In the genomic region with DNA sequence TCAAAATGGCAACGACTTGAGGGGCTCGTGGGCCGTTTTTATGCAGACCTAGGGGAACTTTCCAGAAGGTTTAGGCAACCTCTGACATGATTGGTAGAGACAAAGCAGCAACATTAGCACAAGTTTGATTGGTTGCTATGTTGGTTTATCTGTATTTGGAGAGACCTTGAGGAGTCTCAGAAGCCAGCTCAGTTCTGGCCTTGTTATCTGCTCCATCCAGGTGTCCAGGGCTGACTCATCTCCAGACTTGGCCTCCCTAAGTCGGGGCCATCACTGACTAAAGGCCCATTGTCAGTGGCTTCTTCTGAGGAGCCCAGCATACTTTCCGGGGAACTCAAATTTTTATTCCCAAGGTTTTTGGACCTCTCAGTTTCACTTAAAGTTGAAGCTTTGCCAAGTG, we compare ENCODE assay signal across 18 mouse cellular contexts. TPM values are rescaled to one million over a fixed set of nuclear protein-coding genes. Genes with fewer than 3 reads are reported as not detected.
DNase-seq lines count a peak whose midpoint lies in the region; ATAC-seq and TF ChIP-seq lines count a peak whose summit lies in the region.
"Had no signal": no experiment of that assay in that cellular context is flagged by ENCODE, and none has a peak within 500 bp of the region (broad histone marks: within the 10 kb centered on the region; RNA-seq: fewer than 3 reads in every experiment).

No protein-coding gene starts in this region.

- H3K9ac ChIP-seq in CH12.LX (ENCODE audit: insufficient read depth, low read depth), result no peak overlapping the region
- H3K9ac ChIP-seq in liver, embryonic 16.5 days (ENCODE audit: low read depth, low read length), result peak overlapping the region; percentile 33; the same call in 1 of the 2 replicates
- no peak overlapping the region for H3K9ac ChIP-seq in kidney, embryonic 15.5 days
- H3K9ac ChIP-seq: embryonic facial prominence, embryonic 13.5 days; forebrain, embryonic 13.5 days; neural tube, embryonic 12.5 days had no signal

- dilution Hi-C loops in CH12.LX (cut with MboI; ENCODE audit: extremely low pct_ligation_motif_present, extremely low pct_unique_long_range_greater_than_20kb, low sequenced_read_pairs), result no loop called here

- ATAC-seq in liver, embryonic 16.5 days (ENCODE audit: low read depth), result peak; percentile 99
- ATAC-seq in kidney, embryonic 15.5 days (replicated peaks; ENCODE audit: low FRiP score), result no peak; the same call in 1 of the 2 replicates
- ATAC-seq: forebrain, embryonic 13.5 days; hindbrain, embryonic 16.5 days; lung, postnatal 0 days had no signal

- intact Hi-C loops in heart, postnatal 14 days (cut with DNase I), result no loop called here

- H3K4me3 ChIP-seq in heart, embryonic 10.5 days, result no peak overlapping the region
- H3K4me3 ChIP-seq in CH12.LX (replicated peaks in 1 of 3; ENCODE audit: low read depth in 2 of 3, low read length in 2 of 3, poor library complexity in 1 of 3), result no peak overlapping the region
- peak overlapping the region; percentile 33 for H3K4me3 ChIP-seq in erythroblast, embryonic 14.5 days (replicated peaks)
- H3K4me3 ChIP-seq in liver, embryonic 16.5 days (ENCODE audit: low read depth, low read length), result peak overlapping the region; percentile 27; the same call in 1 of the 2 replicates
- no peak overlapping the region for H3K4me3 ChIP-seq in kidney, embryonic 15.5 days (replicated peaks)
- H3K4me3 ChIP-seq: embryonic facial prominence, embryonic 13.5 days; forebrain, embryonic 13.5 days; neural tube, embryonic 12.5 days had no signal

- peak; percentile 82 for DNase-seq in heart, embryonic 10.5 days (ENCODE audit: low spot score)
- DNase-seq in heart, postnatal 14 days, result no peak
- no peak for DNase-seq in CH12.LX (ENCODE audit: extremely low read depth)
- no peak for DNase-seq in layer of hippocampus, postnatal 10 days (ENCODE audit: low spot score in 2 of 2)
- DNase-seq in lung, postnatal 36 days, result no peak
- DNase-seq: adrenal gland, postnatal 10 days; B cell, adult 2 months; kidney, adult 9 months; right cerebral cortex, postnatal 4 days; thymus, postnatal 4 days had no signal

- TF ChIP-seq EP300 in CH12.LX (IDR thresholded peaks at IDR 0.05; ENCODE audit: low read length), result no peak

- H3K4me1 ChIP-seq in heart, embryonic 10.5 days, result 0 out of 2 replicates have a peak, but pooled peaks cover 4% of the 10 kb centered on the region
- peaks cover 7 to 30% of the 10 kb centered on the region in 2 experiments; a peak in 3 of 4 replicates for H3K4me1 ChIP-seq in CH12.LX (ENCODE audit: control insufficient read depth in 1 of 2, insufficient read depth in 2 of 2)
- H3K4me1 ChIP-seq in erythroblast, embryonic 14.5 days (ENCODE audit: control insufficient read depth), result peaks cover 55% of the 10 kb centered on the region
- H3K4me1 ChIP-seq in liver, embryonic 16.5 days (ENCODE audit: control insufficient read depth, low read depth, low read length), result peaks cover 36% of the 10 kb centered on the region
- no peaks in the 10 kb centered on the region for H3K4me1 ChIP-seq in kidney, embryonic 15.5 days
- H3K4me1 ChIP-seq: embryonic facial prominence, embryonic 13.5 days; forebrain, embryonic 13.5 days; neural tube, embryonic 12.5 days had no signal

- WGBS in heart, embryonic 10.5 days, result 82% methylated on average over 5 of the region's 5 CpGs
- 31% methylated on average over 5 of the region's 5 CpGs for WGBS in liver, embryonic 16.5 days (ENCODE audit: insufficient replicate concordance)
- WGBS in kidney, embryonic 15.5 days, result 79% methylated on average over 5 of the region's 5 CpGs

- H3K9me3 ChIP-seq in heart, embryonic 10.5 days, result no peaks in the 10 kb centered on the region
- no peaks in the 10 kb centered on the region for H3K9me3 ChIP-seq in CH12.LX (replicated peaks; ENCODE audit: low read length)
- no peaks in the 10 kb centered on the region for H3K9me3 ChIP-seq in erythroblast, embryonic 14.5 days (ENCODE audit: control insufficient read depth, low read length)
- no peaks in the 10 kb centered on the region for H3K9me3 ChIP-seq in liver, embryonic 16.5 days (replicated peaks; ENCODE audit: control insufficient read depth, low read length)
- no peaks in the 10 kb centered on the region for H3K9me3 ChIP-seq in kidney, embryonic 15.5 days (replicated peaks)
- H3K9me3 ChIP-seq: embryonic facial prominence, embryonic 13.5 days; forebrain, embryonic 13.5 days; neural tube, embryonic 12.5 days had no signal

- in situ Hi-C loops in CH12.LX (cut with MboI; ENCODE audit: low pct_ligation_motif_present, low pct_unique_long_range_greater_than_20kb, low sequenced_read_pairs), result no loop called here

- H3K36me3 ChIP-seq in heart, embryonic 10.5 days, result no peaks in the 10 kb centered on the region
- no peaks in the 10 kb centered on the region for H3K36me3 ChIP-seq in CH12.LX (replicated peaks in 1 of 2; ENCODE audit: control insufficient read depth in 1 of 2, insufficient read depth in 1 of 2, low read length in 1 of 2)
- H3K36me3 ChIP-seq in erythroblast, embryonic 14.5 days (ENCODE audit: control insufficient read depth), result no peaks in the 10 kb centered on the region
- H3K36me3 ChIP-seq in liver, embryonic 16.5 days (ENCODE audit: control insufficient read depth, insufficient read depth), result no peaks in the 10 kb centered on the region
- H3K36me3 ChIP-seq in kidney, embryonic 15.5 days, result no peaks in the 10 kb centered on the region
- H3K36me3 ChIP-seq: embryonic facial prominence, embryonic 13.5 days; neural tube, embryonic 12.5 days had no signal

- H3K27me3 ChIP-seq in heart, embryonic 10.5 days (ENCODE audit: insufficient read depth, poor library complexity, severe bottlenecking), result no peaks in the 10 kb centered on the region
- no peaks in the 10 kb centered on the region for H3K27me3 ChIP-seq in CH12.LX (replicated peaks)
- peaks cover 8% of the 10 kb centered on the region for H3K27me3 ChIP-seq in erythroblast, embryonic 14.5 days (ENCODE audit: control insufficient read depth)
- H3K27me3 ChIP-seq in liver, embryonic 16.5 days (ENCODE audit: control insufficient read depth, insufficient read depth, low read depth, low read length), result no peaks in the 10 kb centered on the region
- H3K27me3 ChIP-seq in kidney, embryonic 15.5 days, result no peaks in the 10 kb centered on the region
- H3K27me3 ChIP-seq: embryonic facial prominence, embryonic 13.5 days; forebrain, embryonic 13.5 days; neural tube, embryonic 12.5 days had no signal

- no peaks in the 10 kb centered on the region for H3K79me2 ChIP-seq in CH12.LX (replicated peaks; ENCODE audit: control insufficient read depth, extremely low read depth, insufficient read depth, poor library complexity, severe bottlenecking)

- TF ChIP-seq POLR2A in CH12.LX (IDR thresholded peaks at IDR 0.05; ENCODE audit: low read depth, low read length), result no peak

- H3K4me2 ChIP-seq in CH12.LX (ENCODE audit: insufficient read depth, low read depth, poor library complexity, severe bottlenecking), result no peak overlapping the region
- H3K4me2 ChIP-seq in liver, embryonic 16.5 days (ENCODE audit: low read depth, low read length), result peak overlapping the region; percentile 63
- no peak overlapping the region for H3K4me2 ChIP-seq in kidney, embryonic 15.5 days
- H3K4me2 ChIP-seq: embryonic facial prominence, embryonic 13.5 days; forebrain, embryonic 13.5 days; neural tube, embryonic 12.5 days had no signal

- TF ChIP-seq RAD21 in CH12.LX (IDR thresholded peaks at IDR 0.05; ENCODE audit: low read depth, low read length), result no peak

- TF ChIP-seq CTCF in CH12.LX (conservative IDR thresholded peaks at IDR 0.05 in 1 of 2, IDR thresholded peaks at IDR 0.05 in 1 of 2; ENCODE audit: low read depth in 2 of 2, low read length in 2 of 2), result no peak

- H3K27ac ChIP-seq in heart, embryonic 10.5 days, result no peak overlapping the region
- no peak overlapping the region for H3K27ac ChIP-seq in CH12.LX (ENCODE audit: insufficient read depth, low read depth)
- peak overlapping the region; percentile 85 for H3K27ac ChIP-seq in liver, embryonic 16.5 days (ENCODE audit: low read length)
- no peak overlapping the region for H3K27ac ChIP-seq in kidney, embryonic 15.5 days
- H3K27ac ChIP-seq: embryonic facial prominence, embryonic 13.5 days; forebrain, embryonic 13.5 days; neural tube, embryonic 12.5 days had no signal

TF ChIP-seq in CH12.LX, 34 proteins besides CTCF, POLR2A, EP300 and RAD21 (continues in another document):
- TF ChIP-seq MAFK (IDR thresholded peaks at IDR 0.05; ENCODE audit: insufficient replicate concordance, low read length) (no peak), RCOR1 (conservative IDR thresholded peaks at IDR 0.05; ENCODE audit: low read depth, low read length) (no peak)

RNA-seq across cellular contexts. Expression of gene Gtf3c6, which starts 16.0 kb away (rescaled TPM):
- polyA plus RNA-seq in heart, embryonic 10.5 days (2016; fragmentation: Nextera tagmentation; extraction: Ambion mirVana), result 100 and 126 TPM in 2 replicates
- total RNA-seq in heart, postnatal 14 days (2021), result 10 to 100 TPM; 20.9 to 23.5 TPM
- 32.5 and 49.3 TPM in 2 replicates for total RNA-seq in CH12.LX (2012; rRNA removed)
- total RNA-seq in CH12.LX (2014; rRNA removed), result 30.8 and 32.7 TPM in 2 replicates
- 107 and 135 TPM in 2 replicates for polyA plus RNA-seq in CH12.LX (2012; ENCODE audit: insufficient read length, low read depth)
- 0.79 and 0.89 TPM in 2 replicates for polyA plus RNA-seq in erythroblast, embryonic 14.5 days (2012)
- polyA plus RNA-seq in liver, embryonic 16.5 days (2015; fragmentation: Nextera tagmentation; extraction: Ambion mirVana), result 22.7 and 28.4 TPM in 2 replicates
- 10 to 100 TPM; 29.2 to 33.8 TPM for total RNA-seq in layer of hippocampus, postnatal 10 days (2021)
- polyA plus RNA-seq in kidney, embryonic 15.5 days (2015; fragmentation: Nextera tagmentation; extraction: Ambion mirVana), result 106 and 109 TPM in 2 replicates

RNA-seq across cellular contexts. Expression of gene Rpf2, which starts 27.1 kb away (rescaled TPM):
- polyA plus RNA-seq in heart, embryonic 10.5 days (2016; fragmentation: Nextera tagmentation; extraction: Ambion mirVana), result 58.5 and 82.1 TPM in 2 replicates
- total RNA-seq in heart, postnatal 14 days (2021), result 10 to 100 TPM in 1 of 2 experiments, 1 to 10 TPM in 1; 8.2 to 11.2 TPM
- 78.2 and 92.5 TPM in 2 replicates for total RNA-seq in CH12.LX (2012; rRNA removed)
- total RNA-seq in CH12.LX (2014; rRNA removed), result 174 and 197 TPM in 2 replicates
- 101 and 147 TPM in 2 replicates for polyA plus RNA-seq in CH12.LX (2012; ENCODE audit: insufficient read length, low read depth)
- 0.15 and 0.19 TPM in 2 replicates for polyA plus RNA-seq in erythroblast, embryonic 14.5 days (2012)
- 23.6 and 25.9 TPM in 2 replicates for polyA plus RNA-seq in liver, embryonic 16.5 days (2015; fragmentation: Nextera tagmentation; extraction: Ambion mirVana)
- total RNA-seq in layer of hippocampus, postnatal 10 days (2021), result 10 to 100 TPM; 28.1 to 35.3 TPM
- 67.1 and 73.9 TPM in 2 replicates for polyA plus RNA-seq in kidney, embryonic 15.5 days (2015; fragmentation: Nextera tagmentation; extraction: Ambion mirVana)

RNA-seq across cellular contexts. Expression of gene Amd1, which starts 28.0 kb away (rescaled TPM):
- polyA plus RNA-seq in heart, embryonic 10.5 days (2016; fragmentation: Nextera tagmentation; extraction: Ambion mirVana), result 55.2 and 59.1 TPM in 2 replicates
- 10 to 100 TPM; 77.6 to 84.8 TPM for total RNA-seq in heart, postnatal 14 days (2021)
- 88.3 and 133 TPM in 2 replicates for total RNA-seq in CH12.LX (2012; rRNA removed)
- 266 and 267 TPM in 2 replicates for total RNA-seq in CH12.LX (2014; rRNA removed)
- 128 and 165 TPM in 2 replicates for polyA plus RNA-seq in CH12.LX (2012; ENCODE audit: insufficient read length, low read depth)
- polyA plus RNA-seq in erythroblast, embryonic 14.5 days (2012), result 0.27 and 0.69 TPM in 2 replicates
- polyA plus RNA-seq in liver, embryonic 16.5 days (2015; fragmentation: Nextera tagmentation; extraction: Ambion mirVana), result 33.5 and 37.6 TPM in 2 replicates
- 10 to 100 TPM; 43.2 to 48.9 TPM for total RNA-seq in layer of hippocampus, postnatal 10 days (2021)
- polyA plus RNA-seq in kidney, embryonic 15.5 days (2015; fragmentation: Nextera tagmentation; extraction: Ambion mirVana), result 64.6 and 65.5 TPM in 2 replicates

Comparison
In these comparisons a context has a peak if more than half of its experiments do, and no peak if none do; other contexts are left out.
1. H3K4me3 ChIP-seq: peak in erythroblast, embryonic 14.5 days (single experiment) and liver, embryonic 16.5 days (single experiment); none in heart, embryonic 10.5 days (single experiment), CH12.LX (0 of 3) and kidney, embryonic 15.5 days (single experiment).
2. RNA of gene Gtf3c6, which starts 16.0 kb away (polyA plus RNA-seq): 100 to 126 TPM in heart, embryonic 10.5 days, 107 to 135 TPM in CH12.LX, 106 to 109 TPM in kidney, embryonic 15.5 days and 22.7 to 28.4 TPM in liver, embryonic 16.5 days; 0.79 to 0.89 TPM in erythroblast, embryonic 14.5 days; every median in the first group is over 10 times any median in the second.
3. RNA of gene Rpf2, which starts 27.1 kb away (polyA plus RNA-seq): 101 to 147 TPM in CH12.LX, 58.5 to 82.1 TPM in heart, embryonic 10.5 days, 67.1 to 73.9 TPM in kidney, embryonic 15.5 days and 23.6 to 25.9 TPM in liver, embryonic 16.5 days; 0.15 to 0.19 TPM in erythroblast, embryonic 14.5 days; every median in the first group is over 10 times any median in the second.
4. RNA of gene Amd1, which starts 28.0 kb away (polyA plus RNA-seq): 128 to 165 TPM in CH12.LX, 64.6 to 65.5 TPM in kidney, embryonic 15.5 days, 55.2 to 59.1 TPM in heart, embryonic 10.5 days and 33.5 to 37.6 TPM in liver, embryonic 16.5 days; 0.27 to 0.69 TPM in erythroblast, embryonic 14.5 days; every median in the first group is over 10 times any median in the second.